ENCODE assay signal across 22 mouse cellular contexts in the genomic region with DNA sequence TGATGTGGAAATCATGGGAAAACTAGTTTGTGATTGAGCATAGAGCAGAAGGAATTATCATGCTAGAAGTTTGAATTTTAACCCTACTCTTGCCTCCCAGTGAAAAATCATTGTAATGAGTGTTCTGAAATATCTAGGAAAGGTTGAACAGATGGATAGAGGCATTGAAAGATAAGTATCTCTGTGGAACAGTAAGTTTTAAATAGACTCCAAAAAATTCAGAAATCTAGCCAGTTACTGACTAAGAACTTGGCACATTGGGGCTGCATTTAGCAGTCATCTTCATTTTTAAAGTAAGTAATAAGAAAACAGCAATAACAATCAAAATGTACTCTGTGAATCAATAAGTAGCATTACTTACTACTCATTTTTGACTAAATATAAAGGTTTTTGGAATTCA.
"Had no signal": no experiment of that assay in that cellular context is flagged by ENCODE, and none has a peak within 500 bp of the region (broad histone marks: within the 10 kb centered on the region; RNA-seq: fewer than 3 reads in every experiment).

No protein-coding gene starts in this region.

- H3K4me1 ChIP-seq: liver, embryonic 15.5 days; lung, embryonic 15.5 days; megakaryocyte, embryonic 14.5 days; neural tube, embryonic 13.5 days had no signal

- H3K36me3 ChIP-seq: liver, embryonic 15.5 days; lung, embryonic 15.5 days; neural tube, embryonic 13.5 days; neural tube, embryonic 15.5 days had no signal

- ATAC-seq: liver, postnatal 0 days; lung, postnatal 0 days; midbrain, embryonic 16.5 days had no signal

- H3K27ac ChIP-seq: liver, embryonic 15.5 days; lung, embryonic 15.5 days; macrophage; neural tube, embryonic 13.5 days; neural tube, embryonic 15.5 days had no signal

- H3K4me2 ChIP-seq: liver, embryonic 15.5 days; lung, embryonic 15.5 days; midbrain, embryonic 11.5 days; neural tube, embryonic 13.5 days; neural tube, embryonic 15.5 days had no signal

- H3K9ac ChIP-seq: liver, embryonic 15.5 days; liver, postnatal 0 days; lung, embryonic 15.5 days; neural tube, embryonic 13.5 days; neural tube, embryonic 15.5 days had no signal

- H3K4me3 ChIP-seq: liver, embryonic 15.5 days; lung, embryonic 15.5 days; megakaryocyte, embryonic 14.5 days; myocyte; neural tube, embryonic 13.5 days; neural tube, embryonic 15.5 days had no signal

- H3K9me3 ChIP-seq: liver, embryonic 15.5 days; lung, embryonic 15.5 days; megakaryocyte, embryonic 14.5 days; neural tube, embryonic 13.5 days; neural tube, embryonic 15.5 days had no signal

- DNase-seq: liver, postnatal 0 days; lung, adult 2 months; lung, postnatal 14 days; lung, postnatal 36 days; midbrain, embryonic 14.5 days; retina, postnatal 1 day; right cerebral cortex, adult 18-20 months; right cerebral cortex, postnatal 25 days; right cerebral cortex, postnatal 4 days; spleen, adult 18-20 months; thymus, adult 2 months; thymus, postnatal 36 days had no signal

- H3K27me3 ChIP-seq: liver, embryonic 15.5 days; lung, embryonic 15.5 days; megakaryocyte, embryonic 14.5 days; neural tube, embryonic 13.5 days; neural tube, embryonic 15.5 days had no signal
